Mouse (Mus musculus) ES-Bruce4 (cell line): ENCODE data around the gene Sap18b. TPM values are rescaled to one million over a fixed set of nuclear protein-coding genes. Genes with fewer than 3 reads are reported as not detected.
"Not testable (repeated sequence)": the region's sequence is repeated elsewhere in the genome, so short reads cannot be mapped to it uniquely, and the experiment has no call there.

Experiments
- H3K27ac ChIP-seq: 2 replicates; pipeline ENCODE4 v1.5.1; 2012; ENCODE audit warnings: low read length, inconsistent platforms; ENCODE audit not compliant: insufficient read depth
- H3K27me3 ChIP-seq: 2 replicates; pipeline ENCODE4 v1.6.1; 2012; ENCODE audit warnings: mild to moderate bottlenecking, low read length, inconsistent platforms; ENCODE audit not compliant: control insufficient read depth, poor library complexity, insufficient read depth, severe bottlenecking
- H3K36me3 ChIP-seq: 2 replicates; pipeline ENCODE4 v1.6.1; 2012; ENCODE audit warnings: inconsistent platforms, mild to moderate bottlenecking, low read length, moderate library complexity; ENCODE audit not compliant: control insufficient read depth, poor library complexity, insufficient read depth, severe bottlenecking
- H3K4me1 ChIP-seq: one replicate; pipeline ENCODE4 v1.8.1; 2011; ENCODE audit warnings: low read length; ENCODE audit not compliant: control insufficient read depth, insufficient read depth
- H3K4me3 ChIP-seq: 2 replicates; pipeline ENCODE4 v1.5.1; 2011; ENCODE audit warnings: low read depth, mild to moderate bottlenecking, low read length
- H3K9ac ChIP-seq: 2 replicates; pipeline ENCODE4 v1.6.1; 2012; ENCODE audit warnings: low read depth, mild to moderate bottlenecking, inconsistent platforms; ENCODE audit not compliant: poor library complexity, severe bottlenecking
- H3K9me3 ChIP-seq: replicated peaks from 2 replicates; pipeline ENCODE4 v1.6.1; 2012; ENCODE audit warnings: mild to moderate bottlenecking, low read length, inconsistent platforms; ENCODE audit not compliant: control insufficient read depth, poor library complexity, insufficient read depth, severe bottlenecking
- CTCF ChIP-seq: IDR thresholded peaks from one replicate; pipeline ENCODE4 v1.8.1; 2011; ENCODE audit warnings: low read depth, low read length
- EP300 ChIP-seq: IDR thresholded peaks from 2 replicates; pipeline ENCODE4 v1.6.1; 2011; ENCODE audit warnings: low read depth, low read length; ENCODE audit not compliant: insufficient read depth
- POLR2A ChIP-seq: IDR thresholded peaks from one replicate; pipeline ENCODE4 v1.8.1; 2011; ENCODE audit warnings: low read length; ENCODE audit not compliant: insufficient read depth
- polyA plus RNA-seq: library from polyadenylated mRNA; stranded (reverse); fragments of >200 nt; gene quantifications from 2 replicates; pipeline ENCODE4 v1.2.4, GENCODE M21; 2011; ENCODE audit warnings: low read depth; ENCODE audit not compliant: missing spikeins, insufficient read depth, insufficient read length

The Sap18b gene
- polyA plus RNA-seq, 1 experiment: 169 TPM

- Histone ChIP-seq H3K27me3 (no peaks in the 10 kb centered on the region), H3K4me3 (peak overlapping the region; percentile 86), H3K36me3 (peaks cover 6% of the 10 kb centered on the region; the same call in 1 of the 2 replicates), H3K4me1 (no peaks in the 10 kb centered on the region), H3K9ac (peak overlapping the region; percentile 59), H3K27ac (peak overlapping the region; percentile 66), H3K9me3 (no peaks in the 10 kb centered on the region)
- no peak for TF ChIP-seq EP300
- no peak for TF ChIP-seq POLR2A
- TF ChIP-seq CTCF: no peak
These were observed 27.1 kb downstream of the Sap18b start for GRCm38 (mm10) chr8:95852290-95852689.

GRCm38 (mm10) chr8:95853102-95853843 lies 28.1 kb downstream of the Sap18b start, which contains the start of gene Slc38a7:
Gene Slc38a7, minus strand, starts transcription at chr8:95853539.
- Histone ChIP-seq H3K27ac (peak within 1 kb of the TSS; percentile 66), H3K9ac (peak within 1 kb of the TSS; percentile 59), H3K4me3 (peak within 1 kb of the TSS; percentile 86), H3K36me3 (peaks cover 6% of the 10 kb centered on the region; the same call in 1 of the 2 replicates), H3K9me3 (no peaks in the 10 kb centered on the region), H3K27me3 (no peaks in the 10 kb centered on the region), H3K4me1 (no peaks in the 10 kb centered on the region)
- TF ChIP-seq CTCF (no peak), POLR2A (peak; percentile 59), EP300 (peak; percentile 71; the same call in 1 of the 2 replicates)

DNA sequence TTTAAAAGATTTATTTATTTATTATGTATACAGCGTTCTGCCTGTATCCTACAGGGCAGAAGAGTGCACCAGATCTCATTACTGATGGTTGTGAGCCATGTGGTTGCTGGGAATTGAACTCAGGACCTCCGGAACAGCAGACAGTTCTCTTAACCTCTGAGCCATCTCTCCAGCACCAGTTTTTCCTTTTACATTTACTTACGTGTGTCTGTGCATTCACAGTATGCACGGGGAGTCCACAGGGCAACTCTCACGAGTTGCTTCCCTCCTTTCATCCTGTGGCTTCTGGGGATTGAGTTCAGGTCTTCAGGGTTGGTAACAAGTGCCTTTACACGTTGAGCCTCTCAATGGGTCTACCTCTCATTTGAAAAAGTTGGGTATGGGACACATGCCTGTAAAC lies 29.0 kb downstream of the Sap18b start:
- H3K36me3 ChIP-seq: peaks cover 6% of the 10 kb centered on the region; the same call in 1 of the 2 replicates
- H3K9me3 ChIP-seq: no peaks in the 10 kb centered on the region
- H3K27ac ChIP-seq: no peak overlapping the region
- no peaks in the 10 kb centered on the region for H3K4me1 ChIP-seq
- H3K9ac ChIP-seq: no peak overlapping the region
- H3K4me3 ChIP-seq: no peak overlapping the region
- no peaks in the 10 kb centered on the region for H3K27me3 ChIP-seq
- TF ChIP-seq EP300 (no peak), POLR2A (no peak), CTCF (no peak)

GRCm38 (mm10) chr8:95863761-95864440 lies 38.8 kb downstream of the Sap18b start:
- not testable (repeated sequence) for H3K27ac ChIP-seq, H3K4me3 ChIP-seq, H3K9ac ChIP-seq, H3K27me3 ChIP-seq, H3K4me1 ChIP-seq, H3K9me3 ChIP-seq
- H3K36me3 ChIP-seq: peaks cover 43% of the 10 kb centered on the region

DNA sequence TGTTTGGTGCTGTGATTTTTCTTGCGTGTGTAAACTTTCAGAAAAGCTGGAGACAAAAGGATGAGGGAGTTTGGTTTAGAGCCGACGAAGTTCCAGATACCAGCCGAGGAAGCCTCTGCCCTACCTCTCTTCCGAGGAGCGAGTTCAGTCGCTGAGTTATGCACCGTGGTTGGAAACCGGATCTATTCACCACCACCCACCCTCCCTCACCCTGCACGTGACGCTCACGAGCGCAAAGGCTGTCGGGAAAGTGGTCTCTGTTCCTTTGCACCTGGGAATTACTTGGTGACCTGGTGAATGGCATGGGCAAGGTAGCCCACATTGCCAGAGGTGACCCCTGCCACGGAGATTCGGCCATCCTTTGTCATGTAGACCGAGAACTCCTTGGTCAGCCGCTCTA lies 39.7 kb downstream of the Sap18b start:
- H3K27me3 ChIP-seq, H3K27ac ChIP-seq, H3K9me3 ChIP-seq, H3K4me3 ChIP-seq, H3K9ac ChIP-seq, H3K4me1 ChIP-seq: not testable (repeated sequence)
- H3K36me3 ChIP-seq: peaks cover 53% of the 10 kb centered on the region

- Histone ChIP-seq H3K27me3 (no peaks in the 10 kb centered on the region), H3K4me3 (no peak overlapping the region), H3K36me3 (peaks cover 94% of the 10 kb centered on the region), H3K27ac (no peak overlapping the region), H3K9ac (no peak overlapping the region), H3K9me3 (peaks cover 6% of the 10 kb centered on the region), H3K4me1 (no peaks in the 10 kb centered on the region)
- no peak for TF ChIP-seq EP300
- TF ChIP-seq POLR2A: no peak
- TF ChIP-seq CTCF: no peak
These were observed 46.5 kb downstream of the Sap18b start for GRCm38 (mm10) chr8:95871690-95872089.
